Mouse (Mus musculus) cortical plate, adult 2 months (tissue): ENCODE results near the gene Palmd.

Experiments used
- CTCF ChIP-seq: fragments of 200-500 bp; IDR thresholded peaks from 2 replicates; pipeline ENCODE4 v1.5.1; 2011; ENCODE audit warnings: mild to moderate bottlenecking, control low read depth, low read length; ENCODE audit not compliant: insufficient read depth; ENCODE audit errors: extremely low read depth
- POLR2A ChIP-seq: fragments of 200-500 bp; IDR thresholded peaks from 2 replicates; pipeline ENCODE4 v1.6.1; 2011; ENCODE audit warnings: mild to moderate bottlenecking, low read length, control low read depth; ENCODE audit not compliant: insufficient read depth; ENCODE audit errors: extremely low read depth

- TF ChIP-seq CTCF (no peak), POLR2A (no peak)
These were observed 216 bp upstream of the Palmd start for GRCm38 (mm10) chr3:116969003-116969402.
